8 mouse cellular contexts compared by ENCODE assay signal in the genomic region with DNA sequence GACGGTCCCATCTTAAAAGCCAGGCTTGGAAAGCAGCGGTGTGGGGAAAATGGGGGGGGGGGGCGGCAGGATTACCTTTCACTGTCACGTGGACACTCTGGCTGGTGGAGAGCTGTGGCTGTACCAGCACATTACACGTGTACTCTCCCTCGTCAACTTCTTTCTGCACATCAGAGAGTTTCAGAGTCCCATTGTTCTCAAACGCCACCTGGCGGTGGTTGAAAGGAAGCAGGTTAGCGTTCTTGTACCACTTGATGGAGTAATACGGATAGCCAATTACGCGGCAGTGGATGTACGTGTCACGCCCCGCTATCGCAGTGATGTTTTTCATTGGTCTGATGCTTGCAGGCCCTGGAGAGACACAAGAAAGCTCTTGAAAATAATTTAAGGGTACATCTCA.
DNase-seq lines count a peak whose midpoint lies in the region; ATAC-seq and TF ChIP-seq lines count a peak whose summit lies in the region.

No protein-coding gene starts in this region.

- no peak overlapping the region for H3K27ac ChIP-seq in liver, postnatal 0 days (ENCODE audit: low read depth)
- H3K27ac ChIP-seq in neural tube, embryonic 15.5 days (replicated peaks): no peak overlapping the region

- H3K4me1 ChIP-seq in liver, postnatal 0 days (ENCODE audit: insufficient read depth): no peaks in the 10 kb centered on the region
- H3K4me1 ChIP-seq in neural tube, embryonic 15.5 days: no peaks in the 10 kb centered on the region

- no peak for TF ChIP-seq EP300 in liver, postnatal 0 days (IDR thresholded peaks at IDR 0.05; ENCODE audit: low read depth)

- H3K4me3 ChIP-seq in liver, postnatal 0 days (ENCODE audit: low read depth, low read length): no peak overlapping the region
- H3K4me3 ChIP-seq in neural tube, embryonic 15.5 days (replicated peaks): no peak overlapping the region

- peak; percentile 34 for DNase-seq in 3T3-L1 (ENCODE audit: low read depth, low spot score)
- peak; percentile 70 for DNase-seq in adrenal gland, adult 2 months
- DNase-seq in embryo, embryonic 11 days: peak; percentile 88
- peak; percentile 69 for DNase-seq in large intestine, adult 2 months (ENCODE audit: low read depth, low spot score)
- peak; percentile 70 for DNase-seq in liver, postnatal 0 days
- peak; percentile 79 for DNase-seq in testis, postnatal 10 days (ENCODE audit: low spot score)

- H3K9me3 ChIP-seq in liver, postnatal 0 days (ENCODE audit: low read length): no peaks in the 10 kb centered on the region
- no peaks in the 10 kb centered on the region for H3K9me3 ChIP-seq in neural tube, embryonic 15.5 days (replicated peaks)

- peak; percentile 89 for TF ChIP-seq CTCF in liver, postnatal 0 days (IDR thresholded peaks at IDR 0.05; ENCODE audit: low read depth)

- no peaks in the 10 kb centered on the region for H3K36me3 ChIP-seq in liver, postnatal 0 days (replicated peaks; ENCODE audit: insufficient read depth, low read length)
- peaks cover 9% of the 10 kb centered on the region; the same call in 1 of the 2 replicates for H3K36me3 ChIP-seq in neural tube, embryonic 15.5 days

- H3K27me3 ChIP-seq in liver, postnatal 0 days (ENCODE audit: insufficient read depth, low read length): no peaks in the 10 kb centered on the region
- H3K27me3 ChIP-seq in neural tube, embryonic 15.5 days (replicated peaks): no peaks in the 10 kb centered on the region

- WGBS in large intestine, adult 2 months: 24% methylated on average over 16 of the region's 16 CpGs
- 17% methylated on average over 16 of the region's 16 CpGs for WGBS in liver, postnatal 0 days (ENCODE audit: insufficient replicate concordance)
- 26% methylated on average over 16 of the region's 16 CpGs for WGBS in neural tube, embryonic 15.5 days

- no peak overlapping the region for H3K4me2 ChIP-seq in liver, postnatal 0 days (ENCODE audit: low read depth, low read length)
- no peak overlapping the region for H3K4me2 ChIP-seq in neural tube, embryonic 15.5 days

- ATAC-seq in granulocyte monocyte progenitor cell, adult 5-6 weeks (replicated peaks; ENCODE audit: poor library complexity, severe bottlenecking): peak; percentile 98
- peak; percentile 69 for ATAC-seq in liver, postnatal 0 days
- ATAC-seq in neural tube, embryonic 15.5 days (ENCODE audit: low FRiP score): peak; percentile 35; the same call in 1 of the 2 replicates

- H3K9ac ChIP-seq in liver, postnatal 0 days (replicated peaks): no peak overlapping the region
- H3K9ac ChIP-seq in neural tube, embryonic 15.5 days (replicated peaks): no peak overlapping the region

Comparison
In these comparisons a context has a peak if more than half of its experiments do, and no peak if none do; other contexts are left out.
1. DNase-seq: peak in every context shown above with its lines; median percentile 88 in embryo, embryonic 11 days; 79 in testis, postnatal 10 days; 70 in adrenal gland, adult 2 months; 70 in liver, postnatal 0 days; 69 in large intestine, adult 2 months; 34 in 3T3-L1.
2. ATAC-seq: peak in every context shown above with its lines; median percentile 98 in granulocyte monocyte progenitor cell, adult 5-6 weeks; 69 in liver, postnatal 0 days; 35 in neural tube, embryonic 15.5 days.